Mouse (Mus musculus) forebrain, embryonic 10.5 days (tissue): ENCODE measurements around the gene Usp19. TPM values are rescaled to one million over a fixed set of nuclear protein-coding genes. Genes with fewer than 3 reads are reported as not detected.
A peak's percentile ranks its signal among the peaks of the same experiment; 100 is the strongest.

Source experiments
- DNase-seq: peaks from one replicate; pipeline ENCODE4 v3.0.0-alpha.2; 2017; ENCODE audit warnings: low spot score; ENCODE audit errors: extremely low spot score
- H3K27ac ChIP-seq: fragments of 300-500 bp; sonication (generic); 2 replicates; pipeline ENCODE4 v1.5.1; 2016; ENCODE audit warnings: mild to moderate bottlenecking
- H3K27me3 ChIP-seq: fragments of 300-500 bp; sonication (generic); 2 replicates; pipeline ENCODE4 v1.6.1; 2016; ENCODE audit warnings: mild to moderate bottlenecking; ENCODE audit not compliant: poor library complexity, severe bottlenecking
- H3K36me3 ChIP-seq: fragments of 300-500 bp; sonication (generic); replicated peaks from 2 replicates; pipeline ENCODE4 v1.6.1; 2016; ENCODE audit warnings: mild to moderate bottlenecking, moderate library complexity
- H3K4me1 ChIP-seq: fragments of 300-500 bp; sonication (generic); 2 replicates; pipeline ENCODE4 v1.6.1; 2016
- H3K4me3 ChIP-seq: fragments of 300-500 bp; sonication (generic); 2 replicates; pipeline ENCODE4 v1.5.1; 2016; ENCODE audit warnings: mild to moderate bottlenecking, moderate library complexity
- H3K9me3 ChIP-seq: fragments of 300-500 bp; sonication (generic); 2 replicates; pipeline ENCODE4 v1.6.1; 2016; ENCODE audit warnings: mild to moderate bottlenecking, moderate library complexity
- WGBS: fragments of 180-500 bp; shearing (Covaris S2); methylation state at CpG from one replicate; pipeline ENCODE4 v1.1.7; 2016; 5-methylcytosine and 5-hydroxymethylcytosine counted together
- polyA plus RNA-seq: library from polyadenylated mRNA; unstranded; fragments of >200 nt; fragmentation: Nextera tagmentation; extraction: Ambion mirVana; gene quantifications from 2 replicates; pipeline ENCODE4 v1.2.1, GENCODE M21; 2016

Gene Usp19
- polyA plus RNA-seq, 1 experiment from 2014 or later: 76.1 TPM

DNA sequence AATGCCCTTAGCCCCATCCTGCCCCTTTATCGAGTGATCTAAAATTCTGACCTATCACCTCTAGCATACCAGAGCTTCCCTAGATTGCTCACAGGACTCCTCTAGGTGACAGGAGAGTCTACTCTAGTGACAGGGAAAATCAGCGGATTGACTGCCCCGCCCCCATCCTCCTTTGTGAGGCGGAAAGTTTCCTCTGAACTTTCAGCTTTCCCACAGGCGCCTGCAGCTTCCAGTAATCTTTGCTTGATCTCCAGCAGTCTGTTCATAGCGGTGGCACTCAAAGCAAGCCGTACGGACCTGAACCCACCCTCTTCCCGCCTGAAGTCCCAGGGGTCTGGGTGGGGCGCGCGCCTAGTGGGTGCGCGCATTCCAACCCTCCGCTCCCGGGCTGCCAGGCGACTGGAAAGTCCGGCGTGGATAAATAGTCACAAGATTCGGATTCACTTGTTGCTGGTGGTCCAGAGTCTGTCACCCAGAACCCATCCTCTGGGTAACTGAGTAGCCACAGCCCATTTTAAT, 11.7 kb upstream of the Usp19 start:
- Histone ChIP-seq H3K36me3 (peaks cover 28% of the 10 kb centered on the region), H3K4me1 (peaks cover 37% of the 10 kb centered on the region), H3K4me3 (peak overlapping the region; percentile 64), H3K27ac (peak overlapping the region; percentile 91), H3K27me3 (no peaks in the 10 kb centered on the region), H3K9me3 (no peaks in the 10 kb centered on the region)
- WGBS: under 1% methylated on average over 20 of the region's 20 CpGs
- DNase-seq: peak; percentile 84

DNA sequence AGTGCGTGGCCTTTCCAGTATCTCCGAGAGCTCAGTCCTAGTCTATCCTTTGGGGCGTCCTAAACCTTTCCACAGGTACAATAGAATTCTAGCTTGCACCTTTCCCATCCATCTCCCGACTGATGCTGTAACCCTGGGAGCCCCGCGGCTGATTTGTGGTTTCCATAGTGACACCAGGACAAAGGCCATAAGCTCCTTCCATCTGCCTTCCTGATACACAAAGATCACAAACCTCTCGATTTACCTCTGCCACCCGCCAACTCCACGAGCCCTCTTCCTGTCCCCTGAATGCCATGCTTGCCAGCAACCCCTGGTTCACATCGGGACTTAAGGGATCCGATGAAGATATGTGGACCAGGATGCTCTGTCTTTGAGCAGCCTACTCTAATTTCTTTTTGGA, 11.2 kb upstream of the Usp19 start:
- Histone ChIP-seq H3K4me3 (peak overlapping the region; percentile 64), H3K9me3 (no peaks in the 10 kb centered on the region), H3K36me3 (peaks cover 34% of the 10 kb centered on the region), H3K27ac (peak overlapping the region; percentile 91), H3K27me3 (no peaks in the 10 kb centered on the region), H3K4me1 (peaks cover 37% of the 10 kb centered on the region)
- 31% methylated on average over 11 of the region's 11 CpGs for WGBS
- no peak for DNase-seq

- Histone ChIP-seq H3K4me1 (peaks cover 37% of the 10 kb centered on the region), H3K27ac (peak within 1 kb of the TSS; percentile 91), H3K36me3 (peaks cover 39% of the 10 kb centered on the region), H3K27me3 (no peaks in the 10 kb centered on the region), H3K9me3 (no peaks in the 10 kb centered on the region), H3K4me3 (peak within 1 kb of the TSS; percentile 64)
- peak; percentile 44 for DNase-seq
- 12% methylated on average over 10 of the region's 10 CpGs for WGBS
Measured at GRCm38 (mm10) chr9:108479721-108480351, 10.6 kb upstream of the Usp19 start, which contains the start of gene Lamb2. Gene Lamb2 (plus strand): TSS chr9:108479736.

DNA sequence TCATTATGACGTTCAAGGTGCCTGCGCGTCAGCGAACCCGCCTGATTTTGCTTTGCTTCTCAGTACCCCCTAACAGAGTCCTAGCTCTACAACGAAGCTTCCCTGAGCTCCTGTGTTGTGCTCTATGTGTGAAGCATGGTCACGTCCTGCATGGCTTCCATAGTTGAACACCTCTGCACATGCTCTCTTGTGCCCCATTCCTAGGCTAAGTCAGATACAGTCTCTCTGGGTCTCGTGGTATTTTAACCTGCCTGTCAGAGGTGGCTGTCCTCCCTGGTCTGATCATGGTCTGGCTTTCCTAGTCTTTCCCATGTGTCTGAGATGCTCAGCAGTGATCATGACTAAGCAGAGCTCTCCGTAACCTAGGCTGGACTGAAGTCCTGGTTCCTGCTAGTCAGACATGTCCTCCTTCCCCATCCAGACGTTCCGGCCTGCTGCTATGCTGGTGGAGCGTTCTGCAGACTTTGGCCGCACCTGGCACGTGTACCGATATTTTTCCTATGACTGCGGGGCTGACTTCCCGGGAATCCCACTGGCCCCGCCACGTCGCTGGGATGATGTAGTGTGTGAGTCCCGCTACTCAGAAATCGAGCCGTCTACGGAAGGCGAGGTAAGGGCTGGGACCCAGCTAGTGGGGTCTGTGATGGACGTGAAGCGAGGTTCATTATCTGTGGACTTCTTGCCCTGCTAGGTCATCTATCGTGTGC, 9.4 kb upstream of the Usp19 start:
- Histone ChIP-seq H3K27ac (peak overlapping the region; percentile 91; the same call in 1 of the 2 replicates), H3K4me1 (peaks cover 37% of the 10 kb centered on the region), H3K4me3 (peak overlapping the region; percentile 64; the same call in 1 of the 2 replicates), H3K36me3 (peaks cover 51% of the 10 kb centered on the region), H3K9me3 (no peaks in the 10 kb centered on the region), H3K27me3 (no peaks in the 10 kb centered on the region)
- 94% methylated on average over 28 of the region's 28 CpGs for WGBS
- no peak for DNase-seq

DNA sequence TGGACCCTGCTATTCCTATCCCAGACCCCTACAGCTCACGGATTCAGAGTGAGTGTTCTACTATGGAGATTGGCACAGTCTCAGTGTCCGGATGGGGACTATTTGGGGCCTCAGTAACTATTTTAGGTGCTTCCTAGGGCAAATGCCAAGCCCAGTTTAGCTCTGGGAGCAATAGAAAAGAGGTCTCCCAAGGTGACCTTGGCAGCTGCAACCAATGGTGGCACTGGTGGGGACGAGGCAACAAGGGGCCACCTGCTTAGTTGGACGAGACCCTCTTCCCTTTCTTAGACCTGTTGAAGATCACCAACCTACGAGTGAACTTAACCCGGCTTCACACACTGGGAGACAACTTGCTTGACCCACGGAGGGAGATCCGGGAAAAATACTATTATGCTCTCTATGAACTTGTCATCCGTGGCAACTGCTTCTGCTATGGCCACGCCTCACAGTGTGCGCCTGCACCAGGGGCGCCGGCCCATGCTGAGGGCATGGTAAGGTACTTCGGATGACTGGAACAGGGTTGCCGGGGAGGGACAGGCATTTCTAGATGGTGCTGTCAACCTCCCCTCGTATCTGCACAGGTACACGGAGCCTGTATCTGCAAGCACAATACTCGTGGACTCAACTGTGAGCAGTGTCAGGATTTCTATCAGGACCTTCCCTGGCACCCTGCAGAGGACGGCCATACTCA, 8.7 kb upstream of the Usp19 start:
- Histone ChIP-seq H3K27me3 (no peaks in the 10 kb centered on the region), H3K9me3 (no peaks in the 10 kb centered on the region), H3K4me1 (peaks cover 37% of the 10 kb centered on the region), H3K36me3 (peaks cover 58% of the 10 kb centered on the region), H3K4me3 (no peak overlapping the region), H3K27ac (no peak overlapping the region)
- WGBS: 93% methylated on average over 19 of the region's 19 CpGs
- no peak for DNase-seq

DNA sequence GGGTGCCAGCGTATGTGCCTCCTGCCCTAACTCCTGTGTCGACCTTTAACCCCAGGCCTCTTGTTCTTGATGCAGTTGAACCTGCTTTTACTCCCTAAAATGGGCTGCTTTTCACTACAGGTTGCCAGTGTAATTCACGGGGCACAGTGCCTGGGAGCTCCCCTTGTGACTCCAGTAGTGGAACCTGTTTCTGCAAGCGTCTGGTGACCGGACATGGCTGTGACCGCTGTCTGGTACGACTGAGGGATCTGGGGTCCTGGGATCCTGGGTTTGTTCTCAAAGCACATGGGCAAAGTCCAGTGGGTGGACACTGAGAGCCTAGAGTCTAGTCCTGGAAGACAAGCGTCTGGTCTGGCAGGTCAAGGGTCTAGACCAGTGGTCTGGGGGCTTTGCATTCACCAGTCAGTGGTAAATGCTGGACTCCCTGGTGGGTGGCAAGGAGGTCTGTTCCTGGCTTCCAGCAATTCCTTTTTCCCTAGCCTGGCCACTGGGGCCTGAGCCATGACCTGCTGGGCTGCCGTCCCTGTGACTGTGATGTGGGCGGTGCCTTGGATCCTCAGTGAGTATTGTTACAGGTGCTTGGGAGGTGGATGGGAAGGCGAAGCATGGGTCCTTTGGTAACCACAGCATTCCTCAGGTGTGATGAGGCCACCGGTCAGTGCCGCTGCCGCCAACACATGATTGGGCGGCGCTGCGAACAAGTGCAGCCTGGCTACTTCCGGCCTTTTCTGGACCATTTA, 7.2 kb upstream of the Usp19 start:
- no peaks in the 10 kb centered on the region for H3K9me3 ChIP-seq
- H3K27ac ChIP-seq: no peak overlapping the region
- peaks cover 32% of the 10 kb centered on the region for H3K4me1 ChIP-seq
- 94% methylated on average over 18 of the region's 18 CpGs for WGBS
- H3K4me3 ChIP-seq: no peak overlapping the region
- H3K27me3 ChIP-seq: no peaks in the 10 kb centered on the region
- H3K36me3 ChIP-seq: peaks cover 73% of the 10 kb centered on the region
- DNase-seq: no peak

GRCm38 (mm10) chr9:108484021-108484420, 6.4 kb upstream of the Usp19 start:
- Histone ChIP-seq H3K36me3 (peaks cover 81% of the 10 kb centered on the region), H3K27ac (no peak overlapping the region), H3K4me1 (peaks cover 24% of the 10 kb centered on the region), H3K9me3 (no peaks in the 10 kb centered on the region), H3K4me3 (no peak overlapping the region), H3K27me3 (no peaks in the 10 kb centered on the region)
- no peak for DNase-seq
- WGBS: 96% methylated on average over 15 of the region's 15 CpGs

DNA sequence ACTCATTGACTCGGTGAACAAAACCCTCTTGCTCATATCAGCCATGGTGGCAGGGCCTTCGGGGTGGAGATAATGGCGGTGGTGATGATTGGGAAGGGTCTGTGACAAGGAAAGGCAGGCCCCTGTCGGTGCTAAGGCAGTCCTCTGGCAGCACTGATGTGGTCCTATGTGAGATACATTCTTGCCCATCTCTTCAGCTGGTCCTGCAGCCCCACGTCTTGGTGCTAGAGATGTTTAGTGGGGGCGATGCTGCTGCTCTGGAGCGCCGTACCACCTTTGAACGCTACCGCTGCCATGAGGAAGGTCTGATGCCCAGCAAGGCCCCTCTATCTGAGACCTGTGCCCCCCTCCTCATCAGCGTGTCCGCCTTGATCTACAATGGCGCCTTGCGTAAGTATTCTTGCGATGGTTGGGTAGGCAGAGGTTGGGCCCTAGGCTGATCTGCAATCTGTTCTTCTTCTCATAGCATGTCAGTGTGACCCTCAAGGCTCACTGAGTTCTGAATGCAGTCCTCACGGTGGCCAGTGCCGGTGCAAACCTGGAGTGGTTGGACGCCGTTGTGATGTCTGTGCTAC, 5.0 kb upstream of the Usp19 start:
- Histone ChIP-seq H3K4me3 (no peak overlapping the region), H3K9me3 (no peaks in the 10 kb centered on the region), H3K27ac (no peak overlapping the region), H3K4me1 (peaks cover 20% of the 10 kb centered on the region), H3K27me3 (no peaks in the 10 kb centered on the region), H3K36me3 (peaks cover 91% of the 10 kb centered on the region)
- 94% methylated on average over 19 of the region's 19 CpGs for WGBS
- DNase-seq: no peak

GRCm38 (mm10) chr9:108486973-108487530, 3.4 kb upstream of the Usp19 start:
- H3K27ac ChIP-seq: no peak overlapping the region
- peaks cover 83% of the 10 kb centered on the region for H3K36me3 ChIP-seq
- WGBS: 94% methylated on average over 8 of the region's 8 CpGs
- H3K27me3 ChIP-seq: no peaks in the 10 kb centered on the region
- DNase-seq: no peak
- no peaks in the 10 kb centered on the region for H3K9me3 ChIP-seq
- peaks cover 20% of the 10 kb centered on the region for H3K4me1 ChIP-seq
- no peak overlapping the region for H3K4me3 ChIP-seq

- Histone ChIP-seq H3K9me3 (no peaks in the 10 kb centered on the region), H3K27me3 (no peaks in the 10 kb centered on the region), H3K4me3 (no peak overlapping the region), H3K27ac (no peak overlapping the region), H3K36me3 (peaks cover 83% of the 10 kb centered on the region), H3K4me1 (peaks cover 27% of the 10 kb centered on the region)
- WGBS: 92% methylated on average over 17 of the region's 17 CpGs
- DNase-seq: no peak
Measured at GRCm38 (mm10) chr9:108488403-108488802, 2.0 kb upstream of the Usp19 start.

DNA sequence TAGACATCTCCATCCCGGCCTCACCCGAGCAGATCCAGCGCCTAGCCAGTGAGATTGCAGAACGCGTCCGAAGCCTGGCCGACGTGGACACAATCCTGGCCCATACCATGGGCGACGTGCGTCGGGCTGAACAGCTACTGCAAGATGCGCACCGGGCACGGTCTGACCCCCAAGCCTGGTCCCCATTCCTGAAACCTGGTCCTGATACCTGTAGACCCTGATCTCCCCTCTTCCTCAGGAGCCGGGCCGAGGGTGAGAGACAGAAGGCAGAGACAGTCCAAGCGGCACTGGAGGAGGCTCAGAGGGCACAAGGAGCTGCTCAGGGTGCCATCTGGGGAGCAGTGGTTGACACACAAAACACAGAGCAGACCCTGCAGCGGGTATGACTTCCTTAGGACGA, 1.2 kb upstream of the Usp19 start:
- no peak for DNase-seq
- no peaks in the 10 kb centered on the region for H3K27me3 ChIP-seq
- H3K9me3 ChIP-seq: no peaks in the 10 kb centered on the region
- H3K4me1 ChIP-seq: peaks cover 27% of the 10 kb centered on the region
- WGBS: 96% methylated on average over 20 of the region's 20 CpGs
- H3K4me3 ChIP-seq: peak overlapping the region; percentile 89; the same call in 1 of the 2 replicates
- H3K36me3 ChIP-seq: peaks cover 83% of the 10 kb centered on the region
- H3K27ac ChIP-seq: peak overlapping the region; percentile 95; the same call in 1 of the 2 replicates
